Mouse (Mus musculus): Measurements from ENCODE around the gene Olfr721-ps1.

Olfr721-ps1 gene

GRCm38 (mm10) chr14:14400998-14401397 lies at the start of gene Olfr721-ps1:
TSS of gene Olfr721-ps1 (plus strand) at chr14:14401298.
- DNase-seq (ENCODE audit: low spot score in 2 of 2): no peak

- DNase-seq (ENCODE audit: low spot score in 2 of 2): peak; percentile 43 to 44
Observed at GRCm38 (mm10) chr14:14351721-14352590, 49.1 kb upstream of the Olfr721-ps1 start.

- no peak for DNase-seq (ENCODE audit: low spot score in 2 of 2)
Observed at GRCm38 (mm10) chr14:14352606-14353005, 48.5 kb upstream of the Olfr721-ps1 start.

GRCm38 (mm10) chr14:14353081-14353732 lies 47.9 kb upstream of the Olfr721-ps1 start:
- DNase-seq (ENCODE audit: low spot score in 2 of 2): no peak

GRCm38 (mm10) chr14:14353740-14354510 lies 47.2 kb upstream of the Olfr721-ps1 start:
- no peak for DNase-seq (ENCODE audit: low spot score in 2 of 2)

- DNase-seq (ENCODE audit: low spot score in 2 of 2): peak; percentile 17 to 37
Observed at GRCm38 (mm10) chr14:14354511-14355359, 46.4 kb upstream of the Olfr721-ps1 start.

GRCm38 (mm10) chr14:14355360-14355646 lies 45.8 kb upstream of the Olfr721-ps1 start:
- no peak for DNase-seq (ENCODE audit: low spot score in 2 of 2)

- DNase-seq (ENCODE audit: low spot score in 2 of 2): no peak
Observed at GRCm38 (mm10) chr14:14395535-14395934, 5.6 kb upstream of the Olfr721-ps1 start.

- DNase-seq (ENCODE audit: low spot score in 2 of 2): no peak
Observed at GRCm38 (mm10) chr14:14436078-14436658, 35.1 kb downstream of the Olfr721-ps1 start.
